Mouse (Mus musculus): ENCODE measurements at regions not wholly inside any gene's neighbourhood (a gene's known extent, or its start where the extent isn't known, plus 50 kb on each side); places are given as distances from the start of the nearest gene placed in this dataset.

GRCm38 (mm10) chr6:41118201-41118976 is 83.1 kb upstream of the 2210010C04Rik start:
- Histone ChIP-seq H3K27me3 (ENCODE audit: control insufficient read depth, insufficient read depth, low read length) (no peaks in the 10 kb centered on the region), H3K4me1 (replicated peaks; ENCODE audit: control insufficient read depth, insufficient read depth, low read length) (peaks cover 14% of the 10 kb centered on the region), H3K36me3 (ENCODE audit: control insufficient read depth, insufficient read depth, low read length) (peaks cover 6% of the 10 kb centered on the region; the same call in 1 of the 2 replicates), H3K4me3 (ENCODE audit: control insufficient read depth, insufficient read depth, low read length) (peak overlapping the region; percentile 58), H3K27ac (ENCODE audit: control insufficient read depth, insufficient read depth, low read length) (peak overlapping the region; percentile 96)
- TF ChIP-seq CTCF (IDR thresholded peaks at IDR 0.05; ENCODE audit: borderline replicate concordance, control insufficient read depth, extremely low read depth, insufficient read depth, low read length, poor library complexity) (peak; percentile 29; the same call in 1 of the 2 replicates), POLR2A (IDR thresholded peaks at IDR 0.05; ENCODE audit: control insufficient read depth, extremely low read depth, insufficient read depth, low read length, poor library complexity) (no peak)
- WGBS = under 1% methylated on average over 7 of the region's 7 CpGs
- peak; percentile 90 for DNase-seq

GRCm38 (mm10) chr6:41113943-41114342 is 78.6 kb upstream of the 2210010C04Rik start:
- Histone ChIP-seq H3K27ac (ENCODE audit: control insufficient read depth, insufficient read depth, low read length) (peak overlapping the region; percentile 94; the same call in 1 of the 2 replicates), H3K27me3 (ENCODE audit: control insufficient read depth, insufficient read depth, low read length) (no peaks in the 10 kb centered on the region)

GRCm38 (mm10) chr6:41112861-41113610 is 77.7 kb upstream of the 2210010C04Rik start:
- DNase-seq = peak; percentile 86

More at GRCm38 (mm10) chr6:41113943-41114342, 78.6 kb upstream of the 2210010C04Rik start:
- H3K4me1 ChIP-seq (replicated peaks; ENCODE audit: control insufficient read depth, insufficient read depth, low read length) = peaks cover 9% of the 10 kb centered on the region
- no peak overlapping the region for H3K4me3 ChIP-seq (ENCODE audit: control insufficient read depth, insufficient read depth, low read length)
- no peak for DNase-seq
- no peaks in the 10 kb centered on the region for H3K36me3 ChIP-seq (ENCODE audit: control insufficient read depth, insufficient read depth, low read length)
- 0% methylated on average over 1 of the region's 1 CpGs for WGBS
- TF ChIP-seq CTCF (IDR thresholded peaks at IDR 0.05; ENCODE audit: borderline replicate concordance, control insufficient read depth, extremely low read depth, insufficient read depth, low read length, poor library complexity) (no peak), POLR2A (IDR thresholded peaks at IDR 0.05; ENCODE audit: control insufficient read depth, extremely low read depth, insufficient read depth, low read length, poor library complexity) (no peak)

GRCm38 (mm10) chr6:41111829-41112228 is 76.5 kb upstream of the 2210010C04Rik start:
- no peak for DNase-seq
- H3K4me1 ChIP-seq (replicated peaks; ENCODE audit: control insufficient read depth, insufficient read depth, low read length) = peaks cover 9% of the 10 kb centered on the region
- no peak for TF ChIP-seq POLR2A (IDR thresholded peaks at IDR 0.05; ENCODE audit: control insufficient read depth, extremely low read depth, insufficient read depth, low read length, poor library complexity)
- no peak for TF ChIP-seq CTCF (IDR thresholded peaks at IDR 0.05; ENCODE audit: borderline replicate concordance, control insufficient read depth, extremely low read depth, insufficient read depth, low read length, poor library complexity)
- no peaks in the 10 kb centered on the region for H3K36me3 ChIP-seq (ENCODE audit: control insufficient read depth, insufficient read depth, low read length)
- no peaks in the 10 kb centered on the region for H3K27me3 ChIP-seq (ENCODE audit: control insufficient read depth, insufficient read depth, low read length)
- H3K4me3 ChIP-seq (ENCODE audit: control insufficient read depth, insufficient read depth, low read length) = no peak overlapping the region
- no peak overlapping the region for H3K27ac ChIP-seq (ENCODE audit: control insufficient read depth, insufficient read depth, low read length)

More at GRCm38 (mm10) chr6:41112861-41113610, 77.7 kb upstream of the 2210010C04Rik start:
- Histone ChIP-seq H3K4me1 (replicated peaks; ENCODE audit: control insufficient read depth, insufficient read depth, low read length) (peaks cover 9% of the 10 kb centered on the region), H3K27ac (ENCODE audit: control insufficient read depth, insufficient read depth, low read length) (peak overlapping the region; percentile 94), H3K4me3 (ENCODE audit: control insufficient read depth, insufficient read depth, low read length) (peak overlapping the region; percentile 48), H3K36me3 (ENCODE audit: control insufficient read depth, insufficient read depth, low read length) (no peaks in the 10 kb centered on the region), H3K27me3 (ENCODE audit: control insufficient read depth, insufficient read depth, low read length) (no peaks in the 10 kb centered on the region)
- WGBS = 9% methylated on average over 7 of the region's 7 CpGs
- TF ChIP-seq CTCF (IDR thresholded peaks at IDR 0.05; ENCODE audit: borderline replicate concordance, control insufficient read depth, extremely low read depth, insufficient read depth, low read length, poor library complexity) = no peak
- no peak for TF ChIP-seq POLR2A (IDR thresholded peaks at IDR 0.05; ENCODE audit: control insufficient read depth, extremely low read depth, insufficient read depth, low read length, poor library complexity)

- DNase-seq = peak; percentile 38
- H3K4me1 ChIP-seq (replicated peaks; ENCODE audit: control insufficient read depth, insufficient read depth, low read length) = peaks cover 3% of the 10 kb centered on the region; the same call in 1 of the 2 replicates
- no peaks in the 10 kb centered on the region for H3K36me3 ChIP-seq (ENCODE audit: control insufficient read depth, insufficient read depth, low read length)
- WGBS = 6% methylated on average over 1 of the region's 1 CpGs
- H3K27me3 ChIP-seq (ENCODE audit: control insufficient read depth, insufficient read depth, low read length) = no peaks in the 10 kb centered on the region
- no peak overlapping the region for H3K27ac ChIP-seq (ENCODE audit: control insufficient read depth, insufficient read depth, low read length)
- no peak overlapping the region for H3K4me3 ChIP-seq (ENCODE audit: control insufficient read depth, insufficient read depth, low read length)
- no peak for TF ChIP-seq CTCF (IDR thresholded peaks at IDR 0.05; ENCODE audit: borderline replicate concordance, control insufficient read depth, extremely low read depth, insufficient read depth, low read length, poor library complexity)
- no peak for TF ChIP-seq POLR2A (IDR thresholded peaks at IDR 0.05; ENCODE audit: control insufficient read depth, extremely low read depth, insufficient read depth, low read length, poor library complexity)
Measured at GRCm38 (mm10) chr6:41108897-41109296, 73.6 kb upstream of the 2210010C04Rik start.

GRCm38 (mm10) chr6:41103689-41104400 is 68.5 kb upstream of the 2210010C04Rik start:
- no peak for TF ChIP-seq POLR2A (IDR thresholded peaks at IDR 0.05; ENCODE audit: control insufficient read depth, extremely low read depth, insufficient read depth, low read length, poor library complexity)
- no peak for TF ChIP-seq CTCF (IDR thresholded peaks at IDR 0.05; ENCODE audit: borderline replicate concordance, control insufficient read depth, extremely low read depth, insufficient read depth, low read length, poor library complexity)
- Histone ChIP-seq H3K27ac (ENCODE audit: control insufficient read depth, insufficient read depth, low read length) (no peak overlapping the region), H3K27me3 (ENCODE audit: control insufficient read depth, insufficient read depth, low read length) (no peaks in the 10 kb centered on the region), H3K4me1 (replicated peaks; ENCODE audit: control insufficient read depth, insufficient read depth, low read length) (no peaks in the 10 kb centered on the region), H3K4me3 (ENCODE audit: control insufficient read depth, insufficient read depth, low read length) (no peak overlapping the region), H3K36me3 (ENCODE audit: control insufficient read depth, insufficient read depth, low read length) (no peaks in the 10 kb centered on the region)
- WGBS = 53% methylated on average over 6 of the region's 6 CpGs
- no peak for DNase-seq

All from thymus, adult 2 months (tissue).